Mouse (Mus musculus) bone marrow, adult 2 months (tissue): ENCODE data around the gene Them7.

Source experiments
- CTCF ChIP-seq: fragments of 200-500 bp; IDR thresholded peaks from 2 replicates; pipeline ENCODE4 v1.5.1; 2011; ENCODE audit warnings: low read length, control low read depth; ENCODE audit not compliant: control insufficient read depth, insufficient read depth
- POLR2A ChIP-seq: fragments of 200-500 bp; IDR thresholded peaks from 2 replicates; pipeline ENCODE4 v1.6.1; 2011; ENCODE audit warnings: low read depth, mild to moderate bottlenecking, control low read depth, low read length, borderline replicate concordance; ENCODE audit not compliant: control insufficient read depth

- no peak for TF ChIP-seq CTCF
- no peak for TF ChIP-seq POLR2A
These were observed 132.7 kb downstream of the Them7 start for GRCm38 (mm10) chr2:105356791-105357190.
